Mouse (Mus musculus) lung, adult 2 months (tissue): ENCODE measurements around the gene Gdap1l1.

Experiments used
- CTCF ChIP-seq: fragments of 200-500 bp; IDR thresholded peaks from 2 replicates; pipeline ENCODE4 v1.5.1; 2011; ENCODE audit warnings: mild to moderate bottlenecking, low read length, control low read depth; ENCODE audit not compliant: insufficient read depth
- POLR2A ChIP-seq: fragments of 200-500 bp; IDR thresholded peaks from 2 replicates; pipeline ENCODE4 v1.6.1; 2011; ENCODE audit warnings: low read depth, mild to moderate bottlenecking, control low read depth, low read length, borderline replicate concordance; ENCODE audit errors: extremely low read depth

DNA sequence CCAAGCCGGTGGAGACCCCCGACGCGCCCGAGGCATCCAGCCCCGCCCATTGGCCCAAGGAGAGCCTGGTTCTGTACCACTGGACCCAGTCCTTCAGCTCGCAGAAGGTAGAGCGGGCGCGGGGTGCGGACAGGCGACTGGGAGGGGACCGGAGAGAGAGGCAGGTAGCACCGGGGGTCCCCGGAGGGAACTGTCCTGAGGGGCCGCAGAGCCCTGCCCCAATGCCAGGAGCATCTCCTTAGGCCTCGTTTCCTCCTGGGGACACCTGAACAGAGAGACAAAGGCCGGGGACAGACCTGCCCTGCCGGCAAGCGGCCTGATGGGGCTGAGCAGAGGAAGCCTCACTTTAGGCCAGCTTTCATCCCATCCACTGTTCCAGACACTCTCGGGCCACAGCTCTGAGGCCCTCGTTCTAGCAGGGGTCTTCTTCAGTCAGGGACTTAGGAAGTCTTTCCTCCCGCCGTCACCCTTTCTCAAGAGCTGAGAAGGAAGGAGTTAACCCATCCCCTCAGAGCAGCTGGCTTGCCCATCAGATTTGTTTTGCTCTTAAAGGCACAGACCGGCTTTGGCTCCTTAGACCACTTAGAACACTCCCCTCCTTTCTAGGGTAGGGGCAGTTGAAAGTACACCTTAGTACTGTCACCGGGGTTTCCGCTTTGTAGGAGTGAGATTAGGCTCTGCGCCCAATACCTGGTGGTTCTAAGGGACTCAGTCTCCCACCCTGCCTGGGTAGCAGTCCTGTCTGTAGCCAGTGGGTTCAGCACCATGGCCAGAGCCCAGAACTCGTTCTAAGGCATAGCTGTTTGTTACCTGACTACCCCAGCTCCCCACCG is 559 bp downstream of the Gdap1l1 start:
- TF ChIP-seq POLR2A (no peak), CTCF (no peak)
